Mouse (Mus musculus): ENCODE results near the gene Gm14226.
"Not testable (repeated sequence)": the region's sequence is repeated elsewhere in the genome, so short reads cannot be mapped to it uniquely, and the experiment has no call there.

Gm14226 gene

DNA sequence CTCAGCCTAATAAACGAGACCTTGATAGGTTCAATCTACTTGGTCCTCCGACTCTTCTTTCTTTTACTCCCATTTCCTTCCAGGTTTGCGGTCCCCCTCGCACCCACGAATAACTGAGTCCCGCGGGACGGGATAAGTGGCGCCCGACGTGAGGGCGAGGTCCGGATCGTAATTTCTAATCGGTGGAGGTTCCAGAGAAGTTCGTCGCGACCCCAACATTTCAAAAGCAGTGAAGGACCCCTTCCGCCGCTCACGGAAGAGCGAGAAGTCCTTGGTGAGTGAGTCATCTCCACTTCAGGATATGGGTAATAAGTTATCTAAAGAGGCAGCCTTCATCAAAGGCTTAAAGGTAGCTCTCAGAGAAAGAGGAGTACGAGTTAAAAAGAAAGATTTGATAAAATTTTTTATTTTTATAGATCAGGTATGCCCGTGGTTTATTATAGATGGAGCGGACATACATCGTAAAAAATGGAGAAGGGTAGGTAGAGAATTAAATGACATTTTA is at the start of gene Gm14226:
Gene Gm14226, plus strand, starts transcription at position 16 of the 505 bp plus-strand sequence.
- DNase-seq (ENCODE audit: low spot score): not testable (repeated sequence)

DNA sequence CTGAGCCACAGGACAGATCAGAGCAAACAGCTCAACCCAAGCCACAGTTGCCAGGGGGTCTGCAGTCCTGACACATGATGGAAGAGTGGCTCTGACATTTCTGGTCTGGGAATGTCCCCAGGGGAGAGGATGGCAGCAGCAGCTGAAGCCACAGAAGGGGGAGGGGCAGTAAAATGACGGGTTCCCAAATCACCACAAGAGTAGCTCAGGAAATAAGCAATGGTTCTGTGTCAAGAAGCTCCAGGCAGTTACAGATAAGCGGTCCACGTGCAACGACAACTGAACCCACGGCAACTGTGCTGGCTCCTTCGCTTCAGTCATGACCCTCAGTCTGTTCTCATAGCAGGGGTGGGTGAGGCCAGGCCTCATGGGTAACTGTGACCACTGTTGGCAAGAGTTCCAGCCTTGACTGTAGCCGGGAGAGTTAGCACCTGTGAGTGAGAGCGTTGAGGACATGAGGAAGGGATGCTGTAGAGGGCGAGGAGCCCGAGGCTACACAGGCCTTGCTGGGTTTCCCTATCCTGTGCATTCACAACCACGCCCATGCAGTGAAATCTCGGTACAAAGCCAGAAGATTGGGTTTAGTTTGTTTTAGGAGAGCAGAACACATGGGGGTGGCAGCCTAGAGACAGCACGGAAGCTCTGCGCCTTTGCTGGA is 48.2 kb upstream of the Gm14226 start:
- not testable (repeated sequence) for DNase-seq (ENCODE audit: low spot score)

DNA sequence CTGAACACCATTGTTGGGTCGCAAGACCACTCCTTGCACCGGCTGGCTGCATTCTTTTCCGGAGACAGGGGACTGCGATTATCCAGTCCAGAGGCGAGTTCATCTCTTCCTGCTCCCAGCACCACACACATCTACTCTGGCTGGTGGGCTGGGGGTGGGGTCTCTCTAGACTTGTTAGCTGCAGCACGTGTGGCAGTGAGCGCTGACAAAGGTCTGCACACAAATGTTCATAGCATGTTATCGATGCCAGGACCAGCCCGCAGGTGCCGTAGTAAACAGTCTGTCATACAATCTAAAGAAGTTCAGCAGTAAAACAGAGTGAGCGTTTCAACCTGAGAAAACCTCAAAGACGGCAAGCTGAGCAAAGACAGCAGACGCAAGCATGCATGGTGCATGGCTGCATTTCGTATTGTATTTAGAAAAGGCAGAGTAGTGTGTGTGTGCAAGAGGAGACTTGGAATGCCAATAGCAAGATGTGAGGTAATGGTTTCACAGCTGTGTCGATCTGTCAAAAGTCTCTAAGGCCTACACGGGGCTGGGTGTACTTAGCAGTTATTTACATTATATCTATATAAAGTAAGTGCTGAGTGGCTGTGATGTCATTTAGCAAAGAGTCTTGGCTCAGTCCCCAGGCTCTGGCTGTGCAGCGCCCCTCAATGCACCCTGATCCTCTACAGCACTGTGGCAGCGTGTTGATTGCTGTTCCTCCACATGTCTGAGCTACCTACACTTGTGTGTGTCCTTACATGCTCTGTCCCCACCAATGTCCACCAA is 46.0 kb upstream of the Gm14226 start:
- DNase-seq (ENCODE audit: low spot score): no peak

DNA sequence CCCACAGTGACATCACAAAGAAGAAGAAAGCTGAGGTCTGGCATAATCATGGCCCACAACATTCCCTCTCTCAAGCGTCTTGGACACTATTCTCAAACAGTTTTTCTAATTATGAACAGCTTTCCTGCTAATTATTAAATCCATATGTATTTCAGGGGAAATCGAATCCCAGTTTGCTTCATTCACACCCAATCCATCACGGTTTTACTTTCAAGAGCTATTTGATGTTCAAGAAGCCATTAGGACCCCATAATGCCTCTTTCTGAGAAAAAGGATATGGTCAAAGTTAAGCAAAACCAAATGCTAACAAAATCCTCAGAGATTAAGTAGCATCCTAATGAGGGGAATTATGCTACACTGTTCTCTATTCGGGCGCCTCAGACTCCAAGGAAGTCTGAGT is 45.1 kb upstream of the Gm14226 start:
- no peak for DNase-seq (ENCODE audit: low spot score)

DNA sequence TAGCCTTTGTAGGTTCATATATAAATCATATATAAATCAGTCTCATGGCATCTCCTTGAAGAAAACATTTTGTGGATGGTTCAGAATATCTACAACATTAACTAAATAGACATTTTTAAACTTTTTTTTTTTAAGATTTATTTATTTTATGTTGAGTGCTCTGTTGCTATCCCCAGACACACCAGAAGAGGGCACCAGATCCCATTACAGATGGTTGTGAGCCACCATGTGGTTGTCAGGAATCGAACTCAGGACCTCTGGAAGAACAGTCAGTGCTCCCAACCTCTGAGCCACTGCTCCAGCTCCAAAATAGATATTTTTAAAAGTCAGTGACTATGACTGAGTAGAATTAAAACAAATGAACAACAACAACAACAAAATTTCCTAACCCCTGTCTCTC is 31.5 kb upstream of the Gm14226 start:
- no peak for DNase-seq (ENCODE audit: low spot score)

DNA sequence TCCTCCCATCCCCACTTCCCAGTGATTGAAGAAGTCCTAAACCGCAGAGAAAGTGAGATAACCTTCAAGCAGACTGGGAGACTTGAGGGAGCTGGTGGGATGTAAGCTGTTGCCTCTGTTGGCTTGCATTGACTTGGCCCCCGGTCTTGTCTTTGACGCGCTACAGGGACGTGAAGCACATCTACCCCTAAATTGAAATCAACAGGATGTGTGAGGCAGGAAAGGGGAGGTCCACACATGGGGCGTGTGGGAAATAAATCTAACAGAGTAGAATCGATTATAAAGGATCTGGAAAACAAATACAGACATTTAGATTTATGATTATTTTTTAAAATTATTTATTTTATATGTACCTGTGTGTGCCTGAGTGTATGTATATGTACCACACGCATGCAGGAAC is 26.7 kb upstream of the Gm14226 start:
- no peak for DNase-seq (ENCODE audit: low spot score)

DNA sequence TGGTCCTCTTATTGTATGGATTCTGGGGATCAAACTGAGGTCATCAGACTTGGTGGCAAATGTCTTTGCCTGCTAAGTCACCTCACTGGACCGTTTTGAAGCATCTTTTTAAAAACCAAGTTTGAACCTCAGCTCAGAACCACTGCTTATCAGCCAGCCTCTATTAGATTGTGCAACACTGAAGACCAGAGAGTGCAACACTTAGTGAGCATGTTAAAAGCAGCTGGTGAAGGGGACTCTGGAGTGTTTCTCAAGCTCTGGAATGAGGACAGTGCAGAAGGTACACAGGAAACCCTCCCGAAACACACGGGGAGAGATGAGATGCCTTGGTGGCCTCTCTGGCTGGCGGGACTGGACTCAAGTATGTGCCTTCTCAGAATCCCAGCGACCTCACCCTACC is 26.0 kb upstream of the Gm14226 start:
- DNase-seq (ENCODE audit: low spot score): no peak

DNA sequence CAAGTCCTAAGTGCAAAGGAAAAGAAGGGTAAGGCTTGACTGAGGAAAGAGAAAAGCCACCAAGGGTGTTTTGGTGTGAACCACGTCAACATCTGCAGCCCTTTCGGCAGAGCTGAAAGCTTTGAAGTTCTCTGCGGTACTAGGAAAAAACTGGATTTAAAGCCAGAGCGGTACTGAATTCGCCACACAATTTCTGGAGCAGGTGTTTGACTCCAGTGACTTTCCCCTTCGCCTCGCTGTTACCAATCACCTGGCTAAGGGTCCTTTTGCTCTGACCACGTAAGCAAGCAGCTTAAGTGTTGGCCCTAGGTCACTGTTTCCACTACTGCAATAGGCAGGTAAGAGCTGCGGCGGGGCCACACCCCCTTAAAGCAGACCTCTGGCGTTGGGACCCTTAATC is 12.6 kb upstream of the Gm14226 start:
- DNase-seq (ENCODE audit: low spot score): no peak

DNA sequence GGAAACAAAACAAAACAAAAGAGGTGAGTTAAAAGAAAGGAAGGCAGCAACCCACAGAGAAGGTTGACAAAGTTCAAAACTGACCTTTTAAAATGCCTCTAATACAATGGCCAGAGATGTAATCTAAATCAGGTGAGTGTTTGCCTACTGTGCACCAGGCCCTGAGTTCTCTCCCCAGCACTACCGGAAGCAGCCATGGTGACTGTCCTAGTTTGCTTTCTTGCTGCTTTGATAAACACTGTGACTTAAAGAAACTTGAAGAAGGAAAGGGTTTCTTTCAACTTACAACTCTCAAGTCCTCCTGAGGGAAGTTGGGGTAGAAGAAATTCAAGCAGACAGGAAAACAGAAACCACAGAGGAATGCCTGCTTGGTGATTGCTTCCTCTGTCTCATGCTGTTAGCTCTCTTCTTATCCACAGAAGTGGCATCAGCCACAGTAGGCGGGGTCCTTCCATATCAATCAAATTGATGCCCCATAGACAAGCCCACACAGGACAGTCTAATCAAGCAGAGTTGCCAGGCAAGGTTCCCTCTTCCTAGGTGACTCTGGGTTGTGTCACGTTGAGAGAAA is 6.9 kb upstream of the Gm14226 start:
- no peak for DNase-seq (ENCODE audit: low spot score)

DNA sequence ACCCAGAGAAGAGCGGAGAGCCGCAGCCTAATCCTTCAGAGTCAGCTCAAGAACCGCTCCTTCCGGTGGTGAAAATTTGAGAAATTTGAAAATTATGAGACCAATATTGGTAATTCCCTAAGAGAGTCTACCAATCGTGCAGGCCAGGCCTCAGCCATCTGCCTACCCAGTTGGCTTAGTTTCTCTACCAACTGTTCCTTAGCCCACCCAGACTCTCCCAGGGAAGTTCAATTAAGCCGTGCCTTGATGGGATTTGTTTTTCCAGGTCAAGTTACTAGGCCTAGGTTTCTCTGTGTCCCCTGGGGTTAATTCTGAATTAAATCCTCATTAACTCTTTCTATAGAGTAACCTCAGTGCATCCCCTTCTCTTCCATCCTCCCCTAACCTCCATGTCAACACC is 5.1 kb upstream of the Gm14226 start:
- DNase-seq (ENCODE audit: low spot score): no peak

DNA sequence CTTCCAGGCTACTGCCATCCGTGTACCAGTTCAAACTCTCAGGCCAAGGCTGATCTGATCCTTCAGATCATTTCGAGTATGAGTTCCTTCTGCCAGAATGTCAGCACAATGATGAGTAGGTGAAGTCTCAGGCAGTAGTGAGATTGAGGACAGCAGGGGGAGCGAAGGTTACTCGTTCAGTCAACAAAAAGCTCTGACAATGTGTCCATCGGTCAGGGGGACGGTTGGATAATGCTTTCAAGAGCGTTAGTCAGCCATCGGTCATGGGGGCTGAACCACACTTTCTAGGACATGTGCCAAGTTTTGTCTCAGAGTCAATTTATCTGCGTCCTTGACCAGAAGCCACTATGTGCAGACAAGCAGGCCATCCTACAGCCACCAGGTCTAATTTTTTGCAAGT is 1.3 kb upstream of the Gm14226 start:
- not testable (repeated sequence) for DNase-seq (ENCODE audit: low spot score)

DNA sequence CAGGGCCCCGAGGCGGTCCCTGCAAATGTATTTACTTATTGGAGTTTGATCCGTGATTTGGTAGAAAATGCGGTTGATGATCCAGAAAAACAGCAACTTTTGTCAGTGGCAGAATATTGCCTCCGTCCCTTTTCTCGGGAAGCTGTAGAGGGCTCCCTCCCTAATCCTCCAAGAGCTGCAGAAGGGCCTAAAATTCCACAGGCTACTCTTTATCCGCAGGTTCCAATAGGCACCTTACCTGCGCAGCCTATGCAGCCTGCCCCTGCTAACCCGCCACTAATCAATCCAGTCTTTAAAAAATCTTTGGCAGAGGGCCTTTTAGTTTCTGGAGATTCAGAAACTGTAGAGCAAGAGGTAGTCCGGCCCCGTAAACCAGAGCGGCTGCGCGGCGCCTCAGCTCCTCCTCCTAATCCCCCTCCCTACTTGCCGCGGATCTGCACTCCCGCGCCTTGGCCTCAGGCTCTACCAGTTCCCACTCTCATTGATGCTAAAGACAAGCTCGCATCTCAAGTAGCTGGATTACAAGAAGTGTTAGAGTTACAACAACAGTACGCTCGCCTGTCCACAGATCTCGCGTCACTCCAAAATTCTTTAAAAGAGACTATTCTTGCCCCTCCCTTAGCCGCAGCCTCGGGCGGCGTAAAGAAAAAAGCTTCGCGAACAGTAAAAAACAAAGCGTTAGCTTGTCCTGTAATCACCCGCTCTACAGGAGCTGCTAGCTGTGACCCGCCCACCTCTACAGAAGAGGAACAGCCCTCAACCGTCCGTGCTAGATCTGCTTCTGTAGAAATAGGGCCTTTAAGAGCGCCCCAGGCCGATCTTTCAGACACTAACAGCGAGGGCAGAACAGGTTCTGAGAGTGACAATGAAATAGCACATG is 936 bp downstream of the Gm14226 start:
- peak; percentile 38 for DNase-seq (ENCODE audit: low spot score)

DNA sequence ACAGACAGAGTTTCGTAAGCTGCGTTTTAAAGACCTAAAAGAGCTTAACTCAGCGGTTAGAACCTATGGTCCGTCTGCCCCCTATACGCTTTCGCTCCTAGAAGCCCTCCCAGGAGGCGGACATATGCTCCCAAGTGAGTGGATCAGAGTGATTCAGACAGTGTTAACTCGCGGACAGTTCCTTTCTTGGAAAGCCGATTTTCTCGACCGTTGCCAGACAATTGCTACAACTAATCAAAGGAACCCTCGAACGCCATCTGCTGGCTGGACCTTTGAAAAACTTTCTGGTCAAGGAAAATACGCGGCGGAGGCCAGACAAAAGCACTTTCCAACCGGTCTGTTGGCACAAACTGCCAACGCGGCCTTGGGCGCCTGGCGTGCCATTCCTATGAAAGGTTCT is 1.6 kb downstream of the Gm14226 start:
- DNase-seq (ENCODE audit: low spot score): peak; percentile 93

DNA sequence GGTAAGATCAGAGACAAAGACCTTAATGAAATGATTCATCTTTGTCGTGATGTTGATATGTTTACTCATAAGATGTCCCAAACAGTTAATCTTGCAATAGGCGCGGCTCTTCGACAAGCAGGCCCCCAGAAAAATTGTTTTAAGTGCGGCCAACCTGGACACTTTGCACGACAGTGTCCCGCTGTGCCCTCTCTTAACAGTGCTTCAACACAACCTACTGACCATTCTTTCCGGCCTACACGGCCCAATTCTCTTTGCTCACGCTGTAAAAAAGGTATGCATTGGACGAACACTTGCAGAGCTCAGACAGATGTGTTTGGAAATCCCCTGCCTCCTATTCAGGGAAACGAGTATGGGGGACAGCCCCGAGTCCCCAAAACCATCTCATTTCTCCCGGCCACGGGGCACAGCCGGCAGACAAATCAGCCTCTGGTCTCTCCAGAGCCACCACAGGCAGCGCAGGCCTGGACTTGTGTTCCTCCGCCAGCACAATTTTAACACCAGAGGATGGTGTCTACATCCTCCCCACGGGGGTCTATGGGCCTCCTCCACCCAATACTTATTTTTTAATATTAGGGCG is 2.3 kb downstream of the Gm14226 start:
- DNase-seq (ENCODE audit: low spot score): not testable (repeated sequence)

DNA sequence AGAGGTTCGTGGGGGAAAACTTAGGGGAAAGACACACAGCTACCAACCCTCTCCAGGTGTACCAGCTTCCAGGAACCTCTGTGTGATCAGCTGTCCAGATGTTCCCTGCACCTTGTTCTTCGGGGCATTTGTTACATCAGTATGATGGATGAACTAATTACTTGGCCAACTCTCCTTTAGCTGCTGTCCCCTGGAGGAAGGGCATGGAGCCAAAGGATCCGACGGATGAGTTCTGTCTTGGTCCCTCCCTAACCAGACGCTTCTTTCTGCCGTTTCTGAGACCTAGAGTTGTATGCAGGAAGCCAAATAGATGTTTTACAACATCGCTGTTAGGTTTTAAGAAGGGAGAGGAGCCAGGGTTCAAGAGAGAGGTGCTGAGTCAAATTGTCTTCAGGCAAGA is 12.8 kb downstream of the Gm14226 start:
- DNase-seq (ENCODE audit: low spot score): no peak

DNA sequence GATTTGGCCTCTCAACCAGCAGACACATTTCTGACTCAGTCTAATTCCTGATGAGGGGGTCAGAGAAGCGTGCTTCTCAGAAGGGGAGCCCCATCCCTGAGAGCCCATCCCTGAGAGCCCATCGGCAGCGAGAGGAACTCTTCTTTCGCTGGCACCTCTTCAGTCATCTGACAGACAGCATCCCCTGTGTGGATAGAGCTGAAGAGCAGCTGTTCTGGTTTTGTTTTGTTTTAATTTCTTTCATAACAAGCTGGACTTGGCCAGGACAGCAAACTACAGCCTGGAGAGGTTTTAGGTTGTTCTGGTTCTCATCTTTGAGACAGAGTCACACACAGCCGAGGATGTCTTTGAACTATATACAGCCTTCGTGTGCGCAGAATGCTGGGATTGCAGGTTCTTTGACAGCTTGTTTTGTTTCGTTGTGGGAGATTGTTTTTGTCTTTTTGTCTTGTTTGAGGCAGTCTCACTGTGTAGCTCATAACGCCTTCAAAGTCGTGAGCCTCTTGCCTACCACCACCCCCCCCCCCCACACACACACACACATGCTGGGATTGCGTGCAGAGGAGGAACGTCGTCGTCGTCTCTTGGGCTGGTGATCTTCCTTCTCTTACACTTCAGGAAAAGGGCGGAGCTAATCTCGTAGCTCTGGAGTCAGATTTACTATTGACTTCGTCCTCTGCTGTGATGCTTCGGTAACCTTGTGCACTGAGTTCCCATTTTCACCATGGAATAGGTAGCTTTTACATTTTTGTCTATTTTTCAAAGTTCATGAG is 15.1 kb downstream of the Gm14226 start:
- DNase-seq (ENCODE audit: low spot score): no peak

DNA sequence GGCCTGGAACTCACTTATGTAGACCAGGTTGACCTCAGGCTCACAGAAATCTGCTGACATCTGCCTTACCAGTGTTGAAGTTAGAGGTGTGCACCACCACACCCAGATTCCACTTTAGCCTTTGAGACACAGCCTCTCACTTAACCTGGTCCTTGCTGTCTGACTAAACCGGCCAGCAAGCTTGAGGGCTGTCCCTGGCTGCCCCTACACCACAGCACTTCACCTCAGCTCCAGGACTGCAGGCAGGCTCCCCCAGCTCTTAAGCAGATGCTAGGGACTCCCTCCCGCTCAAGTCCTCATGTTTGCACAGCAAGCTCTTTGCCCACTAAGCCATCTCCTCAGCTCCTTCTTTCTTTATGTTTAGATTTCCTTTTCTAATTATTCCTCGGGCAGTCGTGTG is 21.9 kb downstream of the Gm14226 start:
- DNase-seq (ENCODE audit: low spot score): no peak

DNA sequence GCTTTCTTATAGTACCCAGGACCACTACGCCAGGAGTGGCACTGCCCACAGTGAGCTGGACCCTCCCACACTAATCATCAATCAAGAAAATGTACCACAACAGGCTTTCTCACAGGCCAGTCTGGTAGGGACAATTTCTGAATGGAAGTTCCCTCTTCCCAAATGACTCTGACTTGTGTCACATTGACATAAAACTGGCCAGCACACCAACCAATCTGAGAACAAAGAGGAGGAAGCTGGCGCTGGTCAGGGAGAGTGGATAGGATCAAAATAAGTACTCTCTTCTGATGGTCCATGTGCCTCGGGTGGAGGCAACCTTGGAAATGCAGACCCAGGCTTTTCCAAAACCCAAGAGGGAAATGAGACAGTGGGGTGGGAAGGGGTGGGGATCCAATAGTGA is 26.5 kb downstream of the Gm14226 start:
- no peak for DNase-seq (ENCODE audit: low spot score)

DNA sequence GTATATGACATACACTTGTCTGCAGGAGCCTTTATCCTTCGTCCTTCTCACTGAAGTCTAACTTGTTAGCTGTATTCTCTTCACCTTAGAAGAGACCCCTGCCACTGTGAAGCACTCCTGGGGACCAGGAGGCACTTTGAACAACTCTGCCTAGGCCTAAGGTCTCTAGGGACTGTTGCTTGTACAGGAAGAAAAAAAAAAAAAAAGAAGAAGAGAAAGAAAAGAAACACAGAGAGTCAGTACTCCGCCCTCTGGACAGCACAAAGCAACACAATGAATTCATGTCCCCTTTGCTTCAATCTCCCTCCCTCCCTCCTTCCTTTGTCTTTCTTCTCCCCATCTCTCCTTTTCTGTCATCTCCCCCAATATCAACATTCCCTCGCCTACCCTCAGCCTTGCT is 27.0 kb downstream of the Gm14226 start:
- DNase-seq (ENCODE audit: low spot score): no peak

DNA sequence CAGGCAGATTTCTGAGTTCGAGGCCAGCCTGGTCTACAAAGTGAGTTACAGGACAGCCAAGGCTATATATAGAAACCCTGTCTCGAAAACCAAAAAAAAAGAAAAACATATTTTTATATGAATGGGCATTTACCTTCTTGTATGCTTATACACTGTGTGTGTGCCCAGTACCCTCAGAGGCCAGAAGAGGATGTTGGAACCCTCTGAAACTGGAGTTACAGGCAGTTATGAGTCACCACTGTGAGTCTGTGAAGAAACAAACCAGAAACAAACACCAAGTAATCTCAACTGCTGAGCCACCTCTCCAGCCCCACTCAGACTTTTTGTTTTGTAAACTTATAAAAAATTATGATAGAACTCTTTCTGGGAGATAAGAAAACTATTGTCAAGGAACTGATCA is 28.7 kb downstream of the Gm14226 start:
- DNase-seq (ENCODE audit: low spot score): no peak
